Mouse (Mus musculus) adrenal gland, postnatal 25 days (tissue): ENCODE measurements around the gene Cacnb3. TPM values are rescaled to one million over a fixed set of nuclear protein-coding genes. Genes with fewer than 3 reads are reported as not detected.

Experiments
- DNase-seq: peaks from one replicate; pipeline ENCODE4 v3.0.0; 2021; ENCODE audit warnings: mixed read lengths
- total RNA-seq: library from RNA; stranded (reverse); gene quantifications from 2 replicates; pipeline ENCODE4 v1.2.3, GENCODE M21; 2021

The Cacnb3 gene
- total RNA-seq, 1 experiment from 2014 or later = 12.6 TPM

- peak; percentile 80 for DNase-seq
Measured at GRCm38 (mm10) chr15:98609331-98610130, 21.1 kb upstream of the Cacnb3 start, which contains the start of gene Adcy6. Adcy6 (minus strand) TSS chr15:98610076.

GRCm38 (mm10) chr15:98610131-98610633, 20.5 kb upstream of the Cacnb3 start:
- DNase-seq = no peak

- no peak for DNase-seq
Measured at GRCm38 (mm10) chr15:98612229-98612628, 18.4 kb upstream of the Cacnb3 start.

DNA sequence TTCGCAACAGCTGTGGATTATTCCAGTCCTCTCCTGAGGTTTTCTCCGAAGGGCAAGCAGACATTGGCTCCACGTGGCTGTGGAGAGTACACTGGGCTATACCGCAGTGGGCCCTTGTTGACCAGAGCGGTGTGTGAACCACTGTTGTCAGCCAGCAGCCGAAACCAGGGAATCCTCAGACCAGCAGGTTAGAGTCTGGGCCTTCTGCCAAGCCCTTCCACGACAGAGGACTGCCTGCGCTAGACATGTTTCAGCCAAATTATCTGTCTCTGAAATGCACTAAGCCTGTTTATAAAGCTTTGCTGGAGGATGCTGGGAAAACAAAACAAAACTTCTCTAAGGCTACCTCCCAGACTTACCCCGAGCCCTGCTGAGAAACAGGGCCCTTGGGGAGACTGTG, 16.1 kb upstream of the Cacnb3 start:
- DNase-seq = peak; percentile 41

DNA sequence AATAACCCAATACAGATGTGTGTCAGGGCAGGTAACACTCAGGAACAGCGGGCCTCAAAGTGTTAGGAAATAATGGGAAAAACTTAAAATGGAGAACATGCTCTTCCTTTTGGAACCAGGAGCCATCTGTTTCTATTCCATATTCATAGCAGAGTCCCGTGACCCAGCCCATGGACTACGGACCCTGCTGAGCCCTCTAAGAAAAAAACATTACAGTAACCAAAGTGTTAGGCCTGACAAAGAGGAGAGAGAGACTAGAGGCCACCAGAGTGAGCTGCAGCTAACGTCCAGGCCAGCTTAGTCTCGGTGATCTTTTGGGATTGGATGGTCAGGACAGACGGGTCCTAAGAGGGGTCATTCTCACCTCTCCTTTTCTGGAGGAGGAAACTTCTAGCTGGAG, 15.7 kb upstream of the Cacnb3 start:
- DNase-seq = no peak

DNA sequence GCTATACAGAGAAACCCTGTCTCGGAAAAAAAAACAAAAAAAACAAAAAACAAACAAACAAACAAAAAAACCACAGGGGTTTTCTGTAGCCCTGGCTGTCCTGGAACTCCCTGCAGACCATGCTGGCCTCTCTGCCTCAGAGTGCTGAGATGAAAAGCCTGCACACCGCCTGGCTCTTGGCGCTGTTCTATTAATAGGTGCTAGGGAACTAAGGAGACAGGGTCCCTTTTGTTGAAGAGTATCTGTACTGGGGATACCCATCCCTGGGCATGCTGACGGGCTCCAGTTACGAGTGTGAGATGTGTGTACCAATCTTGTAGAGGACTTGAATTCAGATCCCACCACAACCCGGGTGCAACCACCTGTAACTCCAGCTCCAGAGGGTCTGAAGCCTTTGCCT, 14.9 kb upstream of the Cacnb3 start:
- DNase-seq = no peak

GRCm38 (mm10) chr15:98616362-98617175, 14.1 kb upstream of the Cacnb3 start:
- no peak for DNase-seq

GRCm38 (mm10) chr15:98617176-98617537, 13.5 kb upstream of the Cacnb3 start:
- peak; percentile 68 for DNase-seq

- no peak for DNase-seq
Measured at GRCm38 (mm10) chr15:98622199-98622598, 8.4 kb upstream of the Cacnb3 start.

- no peak for DNase-seq
Measured at GRCm38 (mm10) chr15:98622721-98623120, 7.9 kb upstream of the Cacnb3 start.

DNA sequence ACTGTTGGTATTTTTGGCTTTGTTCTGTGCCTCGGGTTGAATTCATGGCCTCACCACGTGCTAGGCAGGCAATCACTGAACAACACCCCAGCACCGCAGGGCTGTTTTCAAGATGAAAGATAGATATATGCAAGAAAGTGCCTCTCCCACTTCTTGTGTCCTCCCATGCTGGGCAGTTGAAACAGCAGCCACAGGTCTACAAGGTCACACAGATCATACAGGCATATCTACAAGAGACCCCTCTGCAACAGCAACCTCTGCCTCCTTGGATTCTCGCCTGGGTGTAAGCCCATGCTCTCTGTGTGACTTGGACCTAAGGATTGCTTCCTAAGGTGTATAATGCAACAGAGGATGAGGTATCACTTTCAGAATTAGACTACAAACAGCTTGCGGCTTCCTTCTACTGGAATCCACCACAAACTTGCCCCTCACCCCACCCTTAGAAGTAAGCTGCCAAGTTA, 7.2 kb upstream of the Cacnb3 start:
- DNase-seq = no peak

GRCm38 (mm10) chr15:98626078-98626477, 4.6 kb upstream of the Cacnb3 start:
- DNase-seq = no peak

DNA sequence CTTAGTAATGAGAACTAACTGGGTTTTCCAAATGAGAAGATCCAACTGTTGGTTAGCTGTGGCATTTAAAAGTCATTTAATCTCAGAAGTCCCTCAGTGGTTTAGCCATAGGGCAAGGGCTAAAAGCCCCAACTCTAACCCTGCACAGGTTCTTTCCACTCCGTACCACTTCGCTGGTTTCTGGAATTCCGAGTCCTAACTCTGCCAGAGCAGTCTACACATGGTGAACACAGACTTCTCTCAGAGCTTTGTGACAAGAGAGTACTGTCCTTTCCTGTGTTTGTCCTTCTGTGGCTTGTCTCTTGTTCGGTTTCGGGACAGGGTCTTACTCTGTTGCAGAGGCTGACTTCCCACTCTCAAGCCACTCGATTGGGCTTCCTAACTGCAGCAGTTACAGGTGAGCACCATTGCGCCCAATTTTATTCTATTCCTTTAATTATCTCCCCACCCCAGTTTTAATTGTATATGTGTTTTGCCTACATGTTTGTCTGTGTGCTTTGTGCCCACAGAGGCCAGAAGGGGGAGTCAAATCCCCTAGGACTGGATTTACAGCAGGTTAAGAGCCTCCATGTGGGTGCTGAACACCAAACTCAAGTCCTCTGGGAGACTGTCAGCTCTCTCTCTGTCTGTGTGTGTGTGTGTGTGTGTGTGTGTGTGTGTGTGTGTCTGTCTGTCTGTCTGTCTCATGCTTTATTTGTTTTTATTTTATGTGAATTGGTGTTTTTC, 4.0 kb upstream of the Cacnb3 start:
- DNase-seq = no peak

- no peak for DNase-seq
Measured at GRCm38 (mm10) chr15:98628589-98629254, 1.9 kb upstream of the Cacnb3 start.

DNA sequence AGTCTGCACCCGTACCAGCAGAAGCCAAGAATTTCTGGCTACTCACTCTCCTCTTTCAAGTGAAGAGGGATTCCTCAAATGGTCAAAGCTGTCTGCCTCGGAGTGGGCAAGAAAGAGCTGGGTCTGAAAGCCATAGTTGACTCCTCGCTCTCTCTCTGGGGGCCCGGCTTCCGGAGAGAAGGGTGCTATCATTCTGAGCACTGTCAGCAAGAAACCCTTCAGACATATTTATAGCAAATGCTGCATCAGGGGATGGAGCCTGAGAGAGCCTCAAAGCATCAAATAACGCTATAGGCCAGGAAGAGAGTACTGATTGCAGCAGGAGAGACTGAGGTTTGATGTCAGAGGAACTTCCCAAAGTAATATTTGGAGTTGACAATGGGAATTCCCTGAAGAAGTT, 1.2 kb upstream of the Cacnb3 start:
- DNase-seq = no peak

GRCm38 (mm10) chr15:98631493-98631892, 853 bp downstream of the Cacnb3 start:
- peak; percentile 66 for DNase-seq

GRCm38 (mm10) chr15:98632107-98632744, 1.6 kb downstream of the Cacnb3 start:
- peak; percentile 75 for DNase-seq

- no peak for DNase-seq
Measured at GRCm38 (mm10) chr15:98632921-98633320, 2.3 kb downstream of the Cacnb3 start.

DNA sequence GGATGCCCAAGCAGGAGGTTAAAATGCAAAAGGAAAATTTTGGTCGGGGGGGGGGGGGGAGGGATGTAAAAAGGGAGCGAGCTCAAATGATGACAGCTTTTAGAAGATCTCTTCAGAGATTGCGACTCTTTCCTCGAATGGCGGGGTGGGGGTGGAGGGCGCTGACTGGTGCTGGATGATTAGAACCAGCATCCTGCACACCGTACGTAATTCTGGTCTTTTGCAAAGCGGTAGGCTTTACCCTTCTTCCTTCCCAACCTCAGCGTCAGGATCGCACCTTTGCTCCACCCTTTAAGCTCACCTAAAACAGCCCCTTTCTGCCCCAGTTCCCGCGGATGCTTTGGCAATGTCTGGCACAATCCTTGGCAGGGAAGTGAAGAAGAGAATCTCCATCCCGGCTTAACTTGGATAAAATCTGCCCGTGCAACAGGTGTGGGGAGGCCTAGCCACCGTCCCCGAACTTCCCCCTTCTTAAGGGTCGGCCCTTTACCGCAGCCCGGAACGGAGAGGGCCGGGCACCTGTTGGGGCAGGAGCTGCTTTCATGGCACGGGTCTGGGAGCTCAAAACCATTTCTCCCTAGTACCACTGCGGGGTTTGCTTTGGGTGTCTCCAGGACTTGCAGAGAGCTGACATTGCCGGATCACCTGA, 3.3 kb downstream of the Cacnb3 start:
- DNase-seq = no peak

GRCm38 (mm10) chr15:98634541-98635081, 4.0 kb downstream of the Cacnb3 start:
- peak; percentile 87 for DNase-seq
